Mouse (Mus musculus) liver, embryonic 14.5 days (tissue): ENCODE data around the gene Adamts9. TPM values are rescaled to one million over a fixed set of nuclear protein-coding genes. Genes with fewer than 3 reads are reported as not detected.

ENCODE experiments used
- ATAC-seq: fragments of 200-750 bp; cut with Nextera tagmentation; 2 replicates; pipeline ENCODE4 v1.8.0; 2017; ENCODE audit warnings: moderate number of reproducible peaks, mild to moderate bottlenecking, moderate library complexity; ENCODE audit not compliant: insufficient read depth
- DNase-seq, 3 experiments: peaks; one replicate each; pipeline ENCODE4 v3.0.0-alpha.2; 2012 to 2013; ENCODE audit warnings: low read depth in 3 of 3, low spot score in 3 of 3
- H3K27ac ChIP-seq: fragments of 300-500 bp; sonication (generic); 2 replicates; pipeline ENCODE4 v1.5.1; 2014; ENCODE audit warnings: moderate library complexity, mild to moderate bottlenecking, control low read depth, inconsistent platforms
- H3K27me3 ChIP-seq: fragments of 300-500 bp; sonication (generic); 2 replicates; pipeline ENCODE4 v1.6.1; 2014; ENCODE audit warnings: mild to moderate bottlenecking, low read length, moderate library complexity; ENCODE audit not compliant: control insufficient read depth, insufficient read depth
- H3K36me3 ChIP-seq: fragments of 300-500 bp; sonication (generic); replicated peaks from 2 replicates; pipeline ENCODE4 v1.6.1; 2014; ENCODE audit warnings: low read depth; ENCODE audit not compliant: control insufficient read depth, insufficient read depth
- H3K4me1 ChIP-seq, 2 experiments: fragments of 200-500 bp in 1 of 2; fragments of 300-500 bp in 1 of 2; sonication (generic) in 1 of 2; replicated peaks; 2 replicates each; pipeline ENCODE4 v1.6.1; 2012 to 2014; ENCODE audit warnings: antibody characterized with exemption in 1 of 2, inconsistent platforms in 1 of 2, low read length in 1 of 2; ENCODE audit not compliant: control insufficient read depth in 2 of 2, insufficient read depth in 2 of 2
- H3K4me2 ChIP-seq: fragments of 300-500 bp; sonication (generic); 2 replicates; pipeline ENCODE4 v1.6.1; 2014; ENCODE audit warnings: low read depth, mild to moderate bottlenecking, control low read depth, moderate library complexity
- H3K4me3 ChIP-seq, 2 experiments: fragments of 200-500 bp in 1 of 2; fragments of 300-500 bp in 1 of 2; sonication (generic) in 1 of 2; 2 replicates each; pipeline ENCODE4 v1.5.1; 2012 to 2014; ENCODE audit warnings: low read depth in 2 of 2, low read length in 2 of 2, mild to moderate bottlenecking in 2 of 2, control low read depth in 1 of 2, inconsistent platforms in 1 of 2, moderate library complexity in 1 of 2; ENCODE audit not compliant: insufficient read depth in 1 of 2
- H3K9ac ChIP-seq: fragments of 300-500 bp; sonication (generic); replicated peaks from 2 replicates; pipeline ENCODE4 v1.6.1; 2014; ENCODE audit warnings: mild to moderate bottlenecking, control low read depth, moderate library complexity
- H3K9me3 ChIP-seq: fragments of 300-500 bp; sonication (generic); 2 replicates; pipeline ENCODE4 v1.6.1; 2016; ENCODE audit warnings: low read length, mixed read lengths; ENCODE audit not compliant: control insufficient read depth
- CTCF ChIP-seq: IDR thresholded peaks from 2 replicates; pipeline ENCODE4 v1.5.1; 2016; ENCODE audit warnings: antibody characterized with exemption, low read depth, control low read depth
- EP300 ChIP-seq: IDR thresholded peaks from 2 replicates; pipeline ENCODE4 v1.6.1; 2016; ENCODE audit warnings: antibody characterized with exemption, low read depth
- WGBS: fragments of 180-500 bp; shearing (Covaris S2); extraction: QIAGEN DNeasy Blood & Tissue Kit; methylation state at CpG from one replicate; pipeline ENCODE4 v1.1.7; 2014; ENCODE audit not compliant: insufficient replicate concordance; 5-methylcytosine and 5-hydroxymethylcytosine counted together
- polyA plus RNA-seq, 2 experiments: library from polyadenylated mRNA; depleted of rRNA in 1 of 2; stranded (reverse) in 1 of 2; unstranded in 1 of 2; fragments of >200 nt; fragmentation: Nextera tagmentation in 1 of 2; extraction: Ambion mirVana in 1 of 2; gene quantifications; 2 replicates each; pipeline versions ENCODE4 v1.2.1 to v1.2.3; 2012 to 2014

The Adamts9 gene
- polyA plus RNA-seq, 2 experiments = 0.50 to 1.2 TPM

DNA sequence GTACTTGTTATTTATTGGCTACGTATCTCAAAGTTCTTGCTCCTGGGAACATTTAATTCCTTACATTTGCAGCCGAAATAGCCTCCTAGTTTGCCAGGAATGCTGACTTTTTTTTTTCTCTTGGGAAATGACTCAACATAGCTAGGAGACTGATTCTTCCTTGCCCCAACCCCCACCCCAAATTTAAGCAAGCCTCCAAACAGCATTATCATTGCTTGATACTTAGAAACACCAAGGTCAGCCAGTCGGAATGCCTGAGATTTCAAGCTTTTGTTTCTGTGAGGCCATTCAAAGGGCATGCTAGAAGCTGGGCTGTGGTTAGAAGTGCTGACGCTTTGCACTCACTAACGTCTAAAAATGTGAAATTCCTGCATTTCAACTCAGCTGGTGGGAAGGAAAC is 115.9 kb downstream of the Adamts9 start:
- ATAC-seq (no peak), DNase-seq (no peak)
- H3K4me1 ChIP-seq = no peaks in the 10 kb centered on the region
- H3K9me3 ChIP-seq = no peaks in the 10 kb centered on the region
- no peak overlapping the region for H3K4me2 ChIP-seq
- no peaks in the 10 kb centered on the region for H3K36me3 ChIP-seq
- no peaks in the 10 kb centered on the region for H3K27me3 ChIP-seq
- no peak overlapping the region for H3K9ac ChIP-seq
- no peak overlapping the region for H3K4me3 ChIP-seq
- WGBS = 57% methylated on average over 5 of the region's 5 CpGs
- no peak overlapping the region for H3K27ac ChIP-seq
- TF ChIP-seq EP300 (no peak), CTCF (no peak)

DNA sequence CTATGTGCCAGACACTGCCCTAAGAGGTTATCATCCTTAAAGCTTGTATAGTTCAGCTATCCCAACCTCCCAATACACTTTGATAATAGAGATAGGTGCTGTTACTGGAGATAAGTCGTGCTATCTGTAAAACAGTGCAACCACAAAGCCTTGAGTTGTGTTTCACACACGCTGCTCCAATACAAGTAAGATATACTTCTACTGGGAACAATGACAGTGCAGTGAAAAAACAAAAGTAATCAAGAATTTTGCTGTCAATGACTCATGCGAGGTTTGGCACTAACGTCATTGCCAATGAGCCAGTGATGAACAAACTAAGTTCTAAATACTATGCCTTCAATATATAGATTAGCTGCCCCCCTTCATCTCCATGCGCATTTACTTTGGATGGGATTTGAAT is 116.7 kb downstream of the Adamts9 start:
- 33% methylated on average over 5 of the region's 5 CpGs for WGBS
- DNase-seq = no peak
- no peak overlapping the region for H3K9ac ChIP-seq
- H3K9me3 ChIP-seq = no peaks in the 10 kb centered on the region
- H3K36me3 ChIP-seq = no peaks in the 10 kb centered on the region
- H3K4me1 ChIP-seq = no peaks in the 10 kb centered on the region
- TF ChIP-seq EP300 (no peak), CTCF (no peak)
- H3K27me3 ChIP-seq = no peaks in the 10 kb centered on the region
- H3K4me2 ChIP-seq = no peak overlapping the region
- H3K27ac ChIP-seq = no peak overlapping the region
- ATAC-seq = no peak
- H3K4me3 ChIP-seq = no peak overlapping the region

DNA sequence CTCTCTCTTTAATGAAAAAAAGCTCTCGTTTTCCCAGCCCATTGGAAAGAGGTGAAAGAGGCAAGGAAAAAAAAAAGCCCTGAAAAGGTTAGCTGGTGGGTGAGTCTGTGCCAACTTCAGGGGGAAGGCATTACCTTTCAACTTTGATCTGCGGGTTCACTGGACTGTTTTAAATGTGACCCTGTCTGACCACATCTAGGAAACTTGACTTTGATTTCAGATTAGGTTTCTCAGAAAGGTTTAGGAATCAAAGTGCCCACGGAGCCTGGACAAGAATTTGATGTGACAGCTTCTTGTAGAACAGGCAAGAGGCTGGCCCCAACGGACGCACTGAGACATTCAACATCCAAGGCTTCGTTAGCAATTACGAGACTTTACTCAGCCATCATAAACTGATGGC is 119.3 kb downstream of the Adamts9 start:
- ATAC-seq = no peak
- H3K4me2 ChIP-seq = no peak overlapping the region
- H3K9ac ChIP-seq = no peak overlapping the region
- no peaks in the 10 kb centered on the region for H3K36me3 ChIP-seq
- no peaks in the 10 kb centered on the region for H3K27me3 ChIP-seq
- WGBS = 66% methylated on average over 7 of the region's 7 CpGs
- no peak overlapping the region for H3K4me3 ChIP-seq
- TF ChIP-seq EP300 = no peak
- TF ChIP-seq CTCF = no peak
- H3K27ac ChIP-seq = no peak overlapping the region
- no peak for DNase-seq
- H3K9me3 ChIP-seq = no peaks in the 10 kb centered on the region
- no peaks in the 10 kb centered on the region for H3K4me1 ChIP-seq

DNA sequence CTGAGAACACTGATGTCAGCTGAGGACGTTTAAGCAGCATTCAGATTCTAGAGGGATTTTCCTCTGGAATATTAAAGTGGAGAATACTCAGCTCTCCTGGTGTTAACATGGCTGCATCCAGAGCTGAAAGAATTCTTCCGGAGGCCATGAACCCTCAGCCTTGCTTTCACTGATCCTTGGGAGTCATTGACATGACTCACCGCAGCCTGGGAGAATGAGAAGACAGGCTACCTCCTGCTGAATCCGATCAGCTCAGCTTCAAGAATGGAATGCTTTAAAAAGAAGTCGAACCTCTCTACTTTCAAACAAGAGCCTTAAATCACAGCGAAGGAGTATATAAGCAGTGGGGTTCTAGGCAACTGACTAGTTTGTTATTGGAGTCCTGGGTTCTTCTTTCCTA is 121.3 kb downstream of the Adamts9 start:
- 57% methylated on average over 6 of the region's 6 CpGs for WGBS
- no peak for DNase-seq
- no peaks in the 10 kb centered on the region for H3K4me1 ChIP-seq
- no peak overlapping the region for H3K4me2 ChIP-seq
- TF ChIP-seq CTCF (no peak), EP300 (no peak)
- no peaks in the 10 kb centered on the region for H3K36me3 ChIP-seq
- ATAC-seq = no peak
- no peaks in the 10 kb centered on the region for H3K27me3 ChIP-seq
- no peak overlapping the region for H3K27ac ChIP-seq
- no peak overlapping the region for H3K9ac ChIP-seq
- H3K9me3 ChIP-seq = no peaks in the 10 kb centered on the region
- no peak overlapping the region for H3K4me3 ChIP-seq

DNA sequence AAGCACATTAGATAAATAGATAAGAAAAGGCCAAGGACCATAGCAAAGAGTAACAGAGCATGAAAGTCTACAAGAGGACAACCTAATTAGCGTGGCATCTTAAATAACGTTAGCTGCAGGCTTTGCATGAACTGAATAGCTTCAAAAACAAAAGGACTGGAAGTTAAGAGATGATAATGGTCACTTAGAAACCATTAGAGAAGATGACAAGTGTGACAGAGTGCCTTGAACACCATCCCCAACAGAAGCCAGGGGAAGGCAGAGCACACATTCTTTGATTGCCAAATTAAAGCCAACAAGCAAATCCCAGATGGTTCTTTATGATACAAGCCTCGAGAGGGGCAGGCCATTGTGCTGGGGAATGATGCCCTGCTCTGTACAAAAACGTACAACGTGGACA is 121.7 kb downstream of the Adamts9 start:
- Histone ChIP-seq H3K4me3 (no peak overlapping the region), H3K27me3 (no peaks in the 10 kb centered on the region), H3K4me2 (no peak overlapping the region), H3K4me1 (no peaks in the 10 kb centered on the region), H3K9ac (no peak overlapping the region), H3K36me3 (no peaks in the 10 kb centered on the region), H3K9me3 (no peaks in the 10 kb centered on the region), H3K27ac (no peak overlapping the region)
- ATAC-seq (no peak), DNase-seq (no peak)
- WGBS = 51% methylated on average over 5 of the region's 5 CpGs
- TF ChIP-seq CTCF (no peak), EP300 (no peak)
